Mouse (Mus musculus): ENCODE results near the gene Astn2. TPM values are rescaled to one million over a fixed set of nuclear protein-coding genes. Genes with fewer than 3 reads are reported as not detected.

Astn2 gene
- polyA plus RNA-seq, 1 experiment from 2014 or later = 1.2 TPM

GRCm38 (mm10) chr4:65376571-65376970, 1027.8 kb downstream of the Astn2 start:
- no peak overlapping the region for H3K4me2 ChIP-seq (replicated peaks; ENCODE audit: low read depth, low read length)
- no peaks in the 10 kb centered on the region for H3K9me3 ChIP-seq (ENCODE audit: control insufficient read depth, low read length)
- H3K27me3 ChIP-seq (ENCODE audit: control insufficient read depth, insufficient read depth, low read length) = no peaks in the 10 kb centered on the region
- WGBS = 93% methylated on average over 2 of the region's 2 CpGs
- H3K27ac ChIP-seq (ENCODE audit: low read depth, low read length) = no peak overlapping the region
- no peaks in the 10 kb centered on the region for H3K4me1 ChIP-seq (replicated peaks; ENCODE audit: control insufficient read depth, insufficient read depth, low read length)
- no peak overlapping the region for H3K9ac ChIP-seq (ENCODE audit: low read depth, low read length)
- H3K4me3 ChIP-seq (ENCODE audit: low read depth, low read length) = no peak overlapping the region
- H3K36me3 ChIP-seq (ENCODE audit: control insufficient read depth, insufficient read depth, low read length) = no peaks in the 10 kb centered on the region
- DNase-seq (ENCODE audit: low spot score) (no peak), ATAC-seq (ENCODE audit: low FRiP score) (no peak)

GRCm38 (mm10) chr4:65373841-65374240, 1030.6 kb downstream of the Astn2 start:
- H3K9me3 ChIP-seq (ENCODE audit: control insufficient read depth, low read length) = no peaks in the 10 kb centered on the region
- 48% methylated on average over 1 of the region's 1 CpGs for WGBS
- no peaks in the 10 kb centered on the region for H3K4me1 ChIP-seq (replicated peaks; ENCODE audit: control insufficient read depth, insufficient read depth, low read length)
- ATAC-seq (ENCODE audit: low FRiP score) (no peak), DNase-seq (ENCODE audit: low spot score) (no peak)
- H3K27me3 ChIP-seq (ENCODE audit: control insufficient read depth, insufficient read depth, low read length) = no peaks in the 10 kb centered on the region
- H3K36me3 ChIP-seq (ENCODE audit: control insufficient read depth, insufficient read depth, low read length) = no peaks in the 10 kb centered on the region
- no peak overlapping the region for H3K9ac ChIP-seq (ENCODE audit: low read depth, low read length)
- H3K4me2 ChIP-seq (replicated peaks; ENCODE audit: low read depth, low read length) = no peak overlapping the region
- no peak overlapping the region for H3K4me3 ChIP-seq (ENCODE audit: low read depth, low read length)
- H3K27ac ChIP-seq (ENCODE audit: low read depth, low read length) = no peak overlapping the region

- no peaks in the 10 kb centered on the region for H3K9me3 ChIP-seq (ENCODE audit: control insufficient read depth, low read length)
- no peaks in the 10 kb centered on the region for H3K36me3 ChIP-seq (ENCODE audit: control insufficient read depth, insufficient read depth, low read length)
- ATAC-seq (ENCODE audit: low FRiP score) = no peak
- no peak overlapping the region for H3K4me3 ChIP-seq (ENCODE audit: low read depth, low read length)
- DNase-seq (ENCODE audit: low spot score) = no peak
- no peaks in the 10 kb centered on the region for H3K4me1 ChIP-seq (replicated peaks; ENCODE audit: control insufficient read depth, insufficient read depth, low read length)
- H3K27me3 ChIP-seq (ENCODE audit: control insufficient read depth, insufficient read depth, low read length) = no peaks in the 10 kb centered on the region
- 89% methylated on average over 3 of the region's 3 CpGs for WGBS
- no peak overlapping the region for H3K27ac ChIP-seq (ENCODE audit: low read depth, low read length)
- no peak overlapping the region for H3K9ac ChIP-seq (ENCODE audit: low read depth, low read length)
- H3K4me2 ChIP-seq (replicated peaks; ENCODE audit: low read depth, low read length) = no peak overlapping the region
These were observed 1031.7 kb downstream of the Astn2 start for GRCm38 (mm10) chr4:65372731-65373130.

- ATAC-seq (ENCODE audit: low FRiP score) (no peak), DNase-seq (ENCODE audit: low spot score) (peak; percentile 3)
- H3K9me3 ChIP-seq (ENCODE audit: control insufficient read depth, low read length) = no peaks in the 10 kb centered on the region
- no peak overlapping the region for H3K4me2 ChIP-seq (replicated peaks; ENCODE audit: low read depth, low read length)
- no peak overlapping the region for H3K9ac ChIP-seq (ENCODE audit: low read depth, low read length)
- H3K27ac ChIP-seq (ENCODE audit: low read depth, low read length) = no peak overlapping the region
- no peak overlapping the region for H3K4me3 ChIP-seq (ENCODE audit: low read depth, low read length)
- H3K36me3 ChIP-seq (ENCODE audit: control insufficient read depth, insufficient read depth, low read length) = no peaks in the 10 kb centered on the region
- H3K4me1 ChIP-seq (replicated peaks; ENCODE audit: control insufficient read depth, insufficient read depth, low read length) = no peaks in the 10 kb centered on the region
- H3K27me3 ChIP-seq (ENCODE audit: control insufficient read depth, insufficient read depth, low read length) = no peaks in the 10 kb centered on the region
These were observed 1037.3 kb downstream of the Astn2 start for GRCm38 (mm10) chr4:65367135-65367534.

GRCm38 (mm10) chr4:65354580-65354979, 1049.8 kb downstream of the Astn2 start:
- Histone ChIP-seq H3K4me2 (replicated peaks; ENCODE audit: low read depth, low read length) (no peak overlapping the region), H3K9me3 (ENCODE audit: control insufficient read depth, low read length) (no peaks in the 10 kb centered on the region), H3K36me3 (ENCODE audit: control insufficient read depth, insufficient read depth, low read length) (no peaks in the 10 kb centered on the region), H3K4me1 (replicated peaks; ENCODE audit: control insufficient read depth, insufficient read depth, low read length) (no peaks in the 10 kb centered on the region), H3K27me3 (ENCODE audit: control insufficient read depth, insufficient read depth, low read length) (no peaks in the 10 kb centered on the region), H3K27ac (ENCODE audit: low read depth, low read length) (no peak overlapping the region), H3K4me3 (ENCODE audit: low read depth, low read length) (no peak overlapping the region), H3K9ac (ENCODE audit: low read depth, low read length) (no peak overlapping the region)
- ATAC-seq (ENCODE audit: low FRiP score) (no peak), DNase-seq (ENCODE audit: low spot score) (no peak)
- WGBS = 81% methylated on average over 4 of the region's 4 CpGs

- 78% methylated on average over 7 of the region's 7 CpGs for WGBS
- no peaks in the 10 kb centered on the region for H3K4me1 ChIP-seq (replicated peaks; ENCODE audit: control insufficient read depth, insufficient read depth, low read length)
- no peak overlapping the region for H3K27ac ChIP-seq (ENCODE audit: low read depth, low read length)
- ATAC-seq (ENCODE audit: low FRiP score) (0 out of 2 replicates have a peak, but pooled peaks have one; percentile 17), DNase-seq (ENCODE audit: low spot score) (no peak)
- H3K9ac ChIP-seq (ENCODE audit: low read depth, low read length) = no peak overlapping the region
- H3K4me3 ChIP-seq (ENCODE audit: low read depth, low read length) = no peak overlapping the region
- H3K4me2 ChIP-seq (replicated peaks; ENCODE audit: low read depth, low read length) = no peak overlapping the region
- no peaks in the 10 kb centered on the region for H3K9me3 ChIP-seq (ENCODE audit: control insufficient read depth, low read length)
- no peaks in the 10 kb centered on the region for H3K27me3 ChIP-seq (ENCODE audit: control insufficient read depth, insufficient read depth, low read length)
- H3K36me3 ChIP-seq (ENCODE audit: control insufficient read depth, insufficient read depth, low read length) = no peaks in the 10 kb centered on the region
These were observed 1053.9 kb downstream of the Astn2 start for GRCm38 (mm10) chr4:65350521-65350920.

- DNase-seq (ENCODE audit: low spot score) (no peak), ATAC-seq (ENCODE audit: low FRiP score) (no peak)
- H3K27ac ChIP-seq (ENCODE audit: low read depth, low read length) = no peak overlapping the region
- WGBS = 91% methylated on average over 3 of the region's 3 CpGs
- H3K27me3 ChIP-seq (ENCODE audit: control insufficient read depth, insufficient read depth, low read length) = no peaks in the 10 kb centered on the region
- no peak overlapping the region for H3K9ac ChIP-seq (ENCODE audit: low read depth, low read length)
- no peaks in the 10 kb centered on the region for H3K9me3 ChIP-seq (ENCODE audit: control insufficient read depth, low read length)
- no peak overlapping the region for H3K4me3 ChIP-seq (ENCODE audit: low read depth, low read length)
- no peaks in the 10 kb centered on the region for H3K36me3 ChIP-seq (ENCODE audit: control insufficient read depth, insufficient read depth, low read length)
- no peaks in the 10 kb centered on the region for H3K4me1 ChIP-seq (replicated peaks; ENCODE audit: control insufficient read depth, insufficient read depth, low read length)
- no peak overlapping the region for H3K4me2 ChIP-seq (replicated peaks; ENCODE audit: low read depth, low read length)
These were observed 1062.6 kb downstream of the Astn2 start for GRCm38 (mm10) chr4:65341766-65342165.

- H3K27me3 ChIP-seq (ENCODE audit: control insufficient read depth, insufficient read depth, low read length) = no peaks in the 10 kb centered on the region
- H3K9ac ChIP-seq (ENCODE audit: low read depth, low read length) = no peak overlapping the region
- H3K4me3 ChIP-seq (ENCODE audit: low read depth, low read length) = no peak overlapping the region
- H3K4me1 ChIP-seq (replicated peaks; ENCODE audit: control insufficient read depth, insufficient read depth, low read length) = no peaks in the 10 kb centered on the region
- H3K27ac ChIP-seq (ENCODE audit: low read depth, low read length) = no peak overlapping the region
- ATAC-seq (ENCODE audit: low FRiP score) (no peak), DNase-seq (ENCODE audit: low spot score) (no peak)
- H3K9me3 ChIP-seq (ENCODE audit: control insufficient read depth, low read length) = no peaks in the 10 kb centered on the region
- 78% methylated on average over 1 of the region's 1 CpGs for WGBS
- H3K4me2 ChIP-seq (replicated peaks; ENCODE audit: low read depth, low read length) = no peak overlapping the region
- H3K36me3 ChIP-seq (ENCODE audit: control insufficient read depth, insufficient read depth, low read length) = no peaks in the 10 kb centered on the region
These were observed 1070.7 kb downstream of the Astn2 start for GRCm38 (mm10) chr4:65333718-65334117.

Data from hindbrain, embryonic 11.5 days (tissue).